Mouse (Mus musculus) embryonic facial prominence, embryonic 12.5 days (tissue): ENCODE measurements around the gene Rassf3. TPM values are rescaled to one million over a fixed set of nuclear protein-coding genes. Genes with fewer than 3 reads are reported as not detected.

Experiments
- ATAC-seq: fragments of 200-750 bp; cut with Nextera tagmentation; 2 replicates; pipeline ENCODE4 v1.8.0; 2017; ENCODE audit not compliant: insufficient number of reproducible peaks, insufficient read depth, low FRiP score, low TSS enrichment
- H3K27ac ChIP-seq: fragments of 300-500 bp; sonication (generic); 2 replicates; pipeline ENCODE4 v1.5.1; 2016; ENCODE audit warnings: mild to moderate bottlenecking
- H3K27me3 ChIP-seq: fragments of 300-500 bp; sonication (generic); 2 replicates; pipeline ENCODE4 v1.6.1; 2016; ENCODE audit warnings: mild to moderate bottlenecking, moderate library complexity
- H3K36me3 ChIP-seq: fragments of 300-500 bp; sonication (generic); 2 replicates; pipeline ENCODE4 v1.6.1; 2016; ENCODE audit warnings: mild to moderate bottlenecking
- H3K4me1 ChIP-seq: fragments of 300-500 bp; sonication (generic); 2 replicates; pipeline ENCODE4 v1.6.1; 2016
- H3K4me2 ChIP-seq: fragments of 300-500 bp; sonication (generic); replicated peaks from 2 replicates; pipeline ENCODE4 v1.6.1; 2016; ENCODE audit warnings: mild to moderate bottlenecking, moderate library complexity
- H3K4me3 ChIP-seq: fragments of 300-500 bp; sonication (generic); 2 replicates; pipeline ENCODE4 v1.5.1; 2016; ENCODE audit warnings: mild to moderate bottlenecking
- H3K9ac ChIP-seq: fragments of 300-500 bp; sonication (generic); 2 replicates; pipeline ENCODE4 v1.6.1; 2016; ENCODE audit warnings: mild to moderate bottlenecking, moderate library complexity
- H3K9me3 ChIP-seq: fragments of 300-500 bp; sonication (generic); 2 replicates; pipeline ENCODE4 v1.6.1; 2016; ENCODE audit warnings: mild to moderate bottlenecking, moderate library complexity
- WGBS: fragments of 180-500 bp; shearing (Covaris S2); methylation state at CpG from one replicate; pipeline ENCODE4 v1.1.7; 2016; 5-methylcytosine and 5-hydroxymethylcytosine counted together
- polyA plus RNA-seq: library from polyadenylated mRNA; unstranded; fragments of >200 nt; fragmentation: Nextera tagmentation; extraction: Ambion mirVana; gene quantifications from 2 replicates; pipeline ENCODE4 v1.2.1, GENCODE M21; 2016

The Rassf3 gene
- polyA plus RNA-seq, 1 experiment from 2014 or later: 23.1 TPM

DNA sequence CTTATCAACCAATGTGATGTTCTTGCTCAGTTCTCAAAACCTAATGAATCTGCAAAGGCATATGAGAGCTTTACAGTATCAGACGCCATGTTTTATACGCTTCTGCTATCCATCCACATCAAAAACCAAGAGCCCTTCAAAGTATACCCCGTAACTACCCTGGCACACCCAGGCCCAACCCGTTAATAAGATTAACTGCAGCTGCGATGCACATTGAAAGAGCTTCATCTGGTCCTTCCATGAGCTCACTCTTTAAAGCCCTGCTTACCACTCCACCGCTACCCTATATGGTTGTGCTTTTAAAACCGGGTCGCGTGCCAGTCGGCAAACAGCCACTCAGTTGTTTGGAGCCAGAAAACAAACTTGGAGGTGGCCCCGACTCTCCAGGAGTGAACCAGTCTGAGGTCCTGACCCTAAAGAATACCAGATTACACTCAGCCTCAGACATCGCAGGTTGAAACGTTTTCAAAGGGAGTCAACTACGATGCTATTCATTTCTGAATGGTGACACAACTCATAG is 50.6 kb downstream of the Rassf3 start:
- Histone ChIP-seq H3K4me1 (peaks cover 55% of the 10 kb centered on the region), H3K9me3 (no peaks in the 10 kb centered on the region), H3K4me3 (no peak overlapping the region), H3K9ac (no peak overlapping the region), H3K36me3 (no peaks in the 10 kb centered on the region), H3K27ac (no peak overlapping the region), H3K27me3 (no peaks in the 10 kb centered on the region), H3K4me2 (no peak overlapping the region)
- 72% methylated on average over 14 of the region's 14 CpGs for WGBS
- no peak for ATAC-seq

DNA sequence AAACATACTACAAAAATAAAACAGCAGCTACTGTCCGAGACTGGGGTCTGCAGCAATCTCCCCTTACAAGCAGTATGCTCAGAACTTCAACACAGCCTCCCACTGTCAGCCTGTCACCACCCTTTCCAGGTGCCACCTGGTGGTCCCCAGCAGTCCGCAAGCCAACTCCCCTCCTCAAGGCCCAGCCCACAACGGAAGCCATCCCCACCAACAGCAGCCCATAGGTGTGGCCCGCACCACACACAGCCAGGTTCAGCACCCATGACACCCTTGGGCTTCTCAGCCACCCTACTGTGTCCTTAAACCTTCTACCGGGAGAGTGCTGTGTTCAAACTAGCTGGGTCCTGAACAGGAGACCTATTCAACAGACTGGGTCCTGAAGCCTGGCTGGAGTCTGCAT is 51.1 kb downstream of the Rassf3 start:
- Histone ChIP-seq H3K4me3 (no peak overlapping the region), H3K27me3 (no peaks in the 10 kb centered on the region), H3K9ac (no peak overlapping the region), H3K36me3 (no peaks in the 10 kb centered on the region), H3K4me1 (peaks cover 55% of the 10 kb centered on the region), H3K9me3 (no peaks in the 10 kb centered on the region), H3K4me2 (no peak overlapping the region), H3K27ac (no peak overlapping the region)
- ATAC-seq: no peak
- WGBS: 92% methylated on average over 5 of the region's 5 CpGs

DNA sequence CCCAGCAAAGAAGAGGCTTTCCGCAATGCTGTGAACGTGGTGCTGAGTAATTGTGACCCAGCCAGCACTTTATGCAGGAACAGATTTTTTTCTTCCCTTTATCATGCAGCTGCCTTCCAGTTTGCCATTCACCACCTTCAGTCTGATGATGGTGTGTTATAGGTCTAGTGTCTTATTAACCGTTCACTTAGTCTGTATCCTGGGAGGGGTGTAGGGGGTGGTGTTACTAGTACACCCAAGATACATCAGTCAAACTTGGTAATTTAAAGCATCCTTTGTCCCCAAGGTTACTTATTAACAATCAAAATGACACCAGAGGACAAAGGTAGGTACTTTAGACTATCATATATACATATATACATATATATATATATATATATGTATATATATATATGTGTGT is 51.7 kb downstream of the Rassf3 start:
- no peaks in the 10 kb centered on the region for H3K9me3 ChIP-seq
- peaks cover 55% of the 10 kb centered on the region for H3K4me1 ChIP-seq
- ATAC-seq: no peak

DNA sequence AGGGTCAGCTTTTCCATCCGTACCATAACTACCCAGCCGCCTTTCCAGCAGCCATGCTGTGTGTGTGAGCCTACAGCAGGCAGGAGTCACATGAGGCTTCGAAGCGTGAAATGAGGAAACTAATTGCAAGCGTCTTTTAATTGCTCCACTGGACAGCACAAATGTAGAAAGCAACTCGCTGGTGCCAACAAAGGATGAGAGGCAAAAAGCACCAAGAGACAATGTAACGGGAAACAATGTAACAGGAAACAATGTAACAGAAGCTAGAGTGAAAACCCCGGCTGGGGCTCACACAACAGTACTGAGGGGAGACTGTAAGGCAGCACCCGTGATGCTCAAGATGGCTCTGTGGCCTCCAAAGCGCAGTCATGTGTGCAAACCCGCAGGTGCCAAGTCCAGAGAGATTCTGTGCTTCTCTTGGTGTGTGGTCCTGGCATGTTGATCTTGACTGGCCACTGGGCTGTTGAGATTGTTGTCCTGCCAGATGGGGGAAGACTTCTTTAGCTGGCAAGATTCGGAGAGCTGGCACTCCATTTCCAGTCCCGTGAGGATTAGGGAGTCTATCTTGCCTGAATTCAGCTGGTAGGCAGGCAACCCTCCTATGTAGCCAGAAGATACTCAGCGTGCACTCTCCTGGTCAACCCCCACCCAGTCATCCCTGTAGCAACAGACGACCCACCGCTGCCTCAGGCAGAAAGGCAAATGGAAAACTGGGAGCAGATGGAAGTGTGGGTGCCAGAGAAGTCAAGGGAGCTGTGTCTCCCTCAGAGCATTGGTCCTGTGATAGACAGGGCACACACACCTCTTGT is 52.4 kb downstream of the Rassf3 start:
- ATAC-seq: no peak
- H3K27ac ChIP-seq: peak overlapping the region; percentile 46

More for the DNA sequence above, 51.7 kb downstream of the Rassf3 start:
- WGBS: 85% methylated on average over 3 of the region's 3 CpGs
- H3K27ac ChIP-seq: no peak overlapping the region
- H3K4me2 ChIP-seq: no peak overlapping the region
- H3K4me3 ChIP-seq: no peak overlapping the region
- no peak overlapping the region for H3K9ac ChIP-seq
- H3K36me3 ChIP-seq: no peaks in the 10 kb centered on the region
- H3K27me3 ChIP-seq: no peaks in the 10 kb centered on the region

DNA sequence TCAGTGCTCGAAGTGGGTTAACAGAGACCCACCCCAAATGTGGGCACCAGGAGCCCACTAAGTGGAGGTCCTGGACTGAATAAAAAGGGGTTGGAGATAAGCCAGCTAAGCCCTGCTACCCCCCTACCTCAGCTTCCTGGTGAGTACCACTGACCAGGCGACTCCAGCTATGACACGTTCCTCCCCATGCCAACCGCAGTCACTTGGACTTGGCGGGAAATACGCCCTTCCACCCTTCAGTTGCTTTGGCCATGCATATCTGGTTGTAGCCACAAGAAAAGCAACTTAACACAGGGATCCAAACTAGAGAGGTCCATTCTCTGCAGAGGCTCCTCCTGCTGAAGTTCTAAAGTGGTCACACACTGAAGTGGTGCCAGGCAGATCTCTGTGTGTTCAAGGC is 53.9 kb downstream of the Rassf3 start:
- no peaks in the 10 kb centered on the region for H3K9me3 ChIP-seq
- no peak for ATAC-seq
- no peaks in the 10 kb centered on the region for H3K27me3 ChIP-seq
- no peak overlapping the region for H3K4me2 ChIP-seq
- 90% methylated on average over 6 of the region's 6 CpGs for WGBS
- no peaks in the 10 kb centered on the region for H3K36me3 ChIP-seq
- H3K4me3 ChIP-seq: no peak overlapping the region
- no peak overlapping the region for H3K27ac ChIP-seq
- H3K4me1 ChIP-seq: peaks cover 48% of the 10 kb centered on the region
- H3K9ac ChIP-seq: no peak overlapping the region

More for the DNA sequence above, 52.4 kb downstream of the Rassf3 start:
- Histone ChIP-seq H3K27me3 (no peaks in the 10 kb centered on the region), H3K4me3 (no peak overlapping the region), H3K9ac (no peak overlapping the region), H3K4me1 (peaks cover 55% of the 10 kb centered on the region), H3K36me3 (no peaks in the 10 kb centered on the region), H3K4me2 (no peak overlapping the region), H3K9me3 (no peaks in the 10 kb centered on the region)
- WGBS: 72% methylated on average over 16 of the region's 16 CpGs

DNA sequence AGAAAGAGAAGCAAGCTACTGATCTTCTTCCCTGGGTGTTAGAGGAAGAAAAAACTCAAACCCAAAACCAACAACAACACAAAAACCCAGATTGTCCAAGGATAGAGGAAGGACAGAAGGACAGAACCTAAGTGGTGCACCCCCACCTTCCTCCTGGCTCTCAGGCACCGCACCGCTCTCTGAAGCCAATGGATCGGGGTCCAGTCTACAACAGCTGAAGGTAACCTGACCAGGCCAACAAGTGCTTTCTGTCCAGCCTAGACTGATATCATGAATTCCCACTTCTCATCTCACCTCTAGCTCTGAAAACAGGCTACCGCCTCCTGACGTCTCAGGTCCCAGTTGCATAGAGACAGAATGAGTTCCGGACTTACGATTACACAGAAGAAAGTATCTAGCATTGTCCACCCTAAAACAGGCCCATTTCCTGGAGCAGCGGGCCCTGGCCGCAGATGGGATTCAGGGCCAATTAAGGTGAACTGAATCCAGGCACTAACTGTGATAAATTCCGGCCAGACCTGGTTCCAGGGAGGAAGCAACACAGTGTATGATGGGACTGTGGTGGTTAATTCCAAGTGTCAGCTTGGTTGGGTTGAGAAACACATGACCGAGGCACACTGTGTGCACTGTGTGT is 54.4 kb downstream of the Rassf3 start:
- no peaks in the 10 kb centered on the region for H3K27me3 ChIP-seq
- no peak for ATAC-seq
- no peaks in the 10 kb centered on the region for H3K36me3 ChIP-seq
- no peak overlapping the region for H3K4me3 ChIP-seq
- H3K4me1 ChIP-seq: peaks cover 46% of the 10 kb centered on the region
- H3K9me3 ChIP-seq: no peaks in the 10 kb centered on the region
- 82% methylated on average over 11 of the region's 11 CpGs for WGBS
- no peak overlapping the region for H3K9ac ChIP-seq
- H3K4me2 ChIP-seq: no peak overlapping the region
- no peak overlapping the region for H3K27ac ChIP-seq

DNA sequence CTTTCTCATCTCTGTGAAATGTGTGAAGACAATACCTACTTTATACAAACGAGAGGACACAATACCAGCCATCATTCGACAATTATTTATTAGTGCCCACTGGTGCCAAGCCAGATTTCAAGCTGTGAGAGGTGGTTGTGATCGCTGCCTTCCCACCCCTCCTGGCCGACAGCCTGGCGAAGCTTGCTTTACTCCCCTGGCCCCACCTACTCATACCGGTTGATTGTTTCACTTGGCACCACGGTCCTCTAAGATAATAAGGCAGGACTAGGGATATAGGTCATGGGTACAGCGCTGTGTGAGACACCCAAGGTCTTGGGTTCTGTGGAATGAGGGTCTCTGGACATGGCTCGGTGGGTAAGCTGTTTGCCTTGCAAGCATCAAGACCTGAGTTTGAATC is 55.1 kb downstream of the Rassf3 start:
- H3K27me3 ChIP-seq: no peaks in the 10 kb centered on the region
- WGBS: 81% methylated on average over 9 of the region's 9 CpGs
- H3K4me2 ChIP-seq: no peak overlapping the region
- peaks cover 49% of the 10 kb centered on the region for H3K4me1 ChIP-seq
- H3K9ac ChIP-seq: no peak overlapping the region
- ATAC-seq: no peak
- H3K36me3 ChIP-seq: peaks cover 1% of the 10 kb centered on the region
- H3K9me3 ChIP-seq: no peaks in the 10 kb centered on the region
- H3K4me3 ChIP-seq: no peak overlapping the region
- H3K27ac ChIP-seq: no peak overlapping the region

DNA sequence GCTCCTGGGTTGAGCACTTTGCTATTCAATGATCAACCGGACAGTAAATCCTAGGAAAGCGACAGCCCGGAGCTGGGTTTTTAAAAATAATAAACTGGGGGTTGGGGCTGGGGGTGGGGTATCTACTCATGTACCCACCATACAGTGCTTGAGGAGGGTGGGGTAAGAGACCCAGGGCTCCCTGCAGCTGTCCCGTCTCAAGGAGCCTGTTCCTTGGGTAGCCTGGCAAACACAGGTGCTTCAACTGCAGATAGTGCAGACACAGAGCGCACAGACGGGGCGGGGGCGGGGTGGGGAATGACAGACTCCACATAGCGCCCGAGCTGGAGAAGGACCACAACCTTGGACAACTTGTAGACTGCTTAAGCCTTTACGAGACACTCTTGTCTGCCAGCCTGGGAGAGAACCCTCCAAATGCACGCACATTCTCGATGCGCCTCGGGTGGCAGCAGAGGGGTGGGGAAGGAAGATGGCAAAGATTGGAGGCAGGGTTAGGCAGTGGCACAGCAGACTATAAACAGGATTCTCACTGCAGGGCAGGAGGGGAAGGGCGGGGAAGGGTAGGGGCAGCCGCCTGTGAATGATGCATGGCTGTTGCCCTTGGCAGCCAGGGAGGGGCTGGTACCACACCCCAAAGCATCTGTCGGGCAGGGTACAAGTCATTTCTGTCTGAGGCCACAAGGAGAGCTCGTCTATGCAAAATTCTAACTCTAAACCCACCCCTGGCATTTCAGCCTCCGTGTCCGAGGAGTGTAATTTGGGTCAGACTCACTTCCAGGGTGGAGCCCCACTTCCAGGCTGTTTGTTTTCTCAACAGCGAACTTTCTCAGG is 56.3 kb downstream of the Rassf3 start:
- Histone ChIP-seq H3K9ac (no peak overlapping the region), H3K4me2 (no peak overlapping the region), H3K36me3 (peaks cover 7% of the 10 kb centered on the region), H3K27ac (no peak overlapping the region), H3K4me3 (no peak overlapping the region), H3K4me1 (peaks cover 43% of the 10 kb centered on the region), H3K9me3 (no peaks in the 10 kb centered on the region), H3K27me3 (no peaks in the 10 kb centered on the region)
- no peak for ATAC-seq
- 66% methylated on average over 22 of the region's 22 CpGs for WGBS

DNA sequence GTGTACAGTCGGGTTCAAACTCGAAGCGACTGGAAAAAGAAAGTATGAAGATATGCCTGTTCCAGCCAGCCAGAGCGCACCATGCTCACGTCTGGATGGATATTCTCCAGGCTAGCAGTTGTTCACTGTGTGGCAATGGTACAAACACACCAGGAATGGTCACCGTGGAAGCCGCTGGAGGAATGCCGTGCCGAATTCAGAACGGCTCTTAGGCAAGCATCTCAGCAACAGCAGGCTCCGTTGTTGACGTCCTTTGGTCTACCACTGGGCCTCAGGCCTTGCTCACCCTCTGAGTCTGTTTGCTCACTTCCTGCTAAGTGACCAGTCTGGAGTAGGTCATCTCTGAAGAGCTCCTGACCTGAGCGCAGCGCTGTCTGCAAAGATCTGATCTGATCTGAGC is 57.3 kb downstream of the Rassf3 start:
- Histone ChIP-seq H3K27me3 (no peaks in the 10 kb centered on the region), H3K9ac (no peak overlapping the region), H3K36me3 (peaks cover 13% of the 10 kb centered on the region), H3K4me2 (no peak overlapping the region), H3K4me3 (no peak overlapping the region), H3K27ac (no peak overlapping the region), H3K4me1 (peaks cover 38% of the 10 kb centered on the region), H3K9me3 (no peaks in the 10 kb centered on the region)
- ATAC-seq: no peak
- 85% methylated on average over 14 of the region's 14 CpGs for WGBS

DNA sequence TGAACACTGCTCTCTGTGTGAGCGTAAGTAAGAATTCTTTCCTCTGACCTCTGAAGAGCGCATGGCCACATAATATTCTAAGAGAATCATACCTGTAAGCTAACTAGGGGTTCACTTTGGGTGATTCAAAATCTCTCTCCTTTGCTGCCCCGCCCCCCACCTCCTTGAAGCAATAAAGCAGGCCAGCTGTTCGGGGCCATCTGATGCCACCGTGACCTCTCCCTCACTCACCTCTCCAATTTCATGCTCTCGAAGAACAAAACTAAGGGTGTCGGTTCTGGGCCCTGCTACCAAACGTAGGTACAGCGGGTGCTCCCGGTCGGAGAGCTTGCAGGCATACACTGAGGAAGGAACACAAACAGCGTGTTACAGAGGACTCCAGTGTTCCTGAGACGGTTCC is 62.0 kb downstream of the Rassf3 start:
- H3K9me3 ChIP-seq: no peaks in the 10 kb centered on the region
- H3K9ac ChIP-seq: no peak overlapping the region
- H3K27me3 ChIP-seq: no peaks in the 10 kb centered on the region
- peaks cover 17% of the 10 kb centered on the region for H3K4me1 ChIP-seq
- ATAC-seq: no peak
- H3K4me3 ChIP-seq: no peak overlapping the region
- no peak overlapping the region for H3K27ac ChIP-seq
- H3K4me2 ChIP-seq: no peak overlapping the region
- peaks cover 29% of the 10 kb centered on the region for H3K36me3 ChIP-seq
- WGBS: 63% methylated on average over 13 of the region's 13 CpGs

DNA sequence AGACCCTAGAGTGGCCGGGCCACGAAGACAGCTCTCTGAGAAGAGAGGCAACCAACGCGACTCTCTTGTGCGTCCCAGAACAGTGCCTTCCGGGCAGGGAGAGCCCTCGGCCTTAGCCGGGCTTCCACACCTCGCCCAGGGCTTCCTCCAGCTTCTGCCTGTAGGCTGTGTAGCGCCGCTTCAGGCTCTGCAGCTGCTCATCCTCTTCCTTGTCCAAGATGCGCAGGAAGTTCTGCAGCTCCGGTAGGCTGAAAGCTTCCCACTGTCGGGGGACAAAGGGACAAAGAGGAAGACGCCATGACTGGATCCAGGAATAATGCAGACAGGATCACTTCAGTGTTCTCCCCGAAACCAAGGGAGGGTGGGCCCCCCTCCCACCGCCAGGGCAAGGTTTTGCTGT is 63.3 kb downstream of the Rassf3 start:
- Histone ChIP-seq H3K9me3 (no peaks in the 10 kb centered on the region), H3K27me3 (no peaks in the 10 kb centered on the region), H3K27ac (no peak overlapping the region), H3K36me3 (peaks cover 29% of the 10 kb centered on the region), H3K4me1 (peaks cover 14% of the 10 kb centered on the region), H3K4me2 (no peak overlapping the region), H3K4me3 (no peak overlapping the region), H3K9ac (no peak overlapping the region)
- WGBS: 85% methylated on average over 17 of the region's 17 CpGs
- no peak for ATAC-seq
